Mouse (Mus musculus): ENCODE results near the gene Vgll4.
A peak's percentile ranks its signal among the peaks of the same experiment; 100 is the strongest.
"Not testable (repeated sequence)": the region's sequence is repeated elsewhere in the genome, so short reads cannot be mapped to it uniquely, and the experiment has no call there.

Vgll4 gene

DNA sequence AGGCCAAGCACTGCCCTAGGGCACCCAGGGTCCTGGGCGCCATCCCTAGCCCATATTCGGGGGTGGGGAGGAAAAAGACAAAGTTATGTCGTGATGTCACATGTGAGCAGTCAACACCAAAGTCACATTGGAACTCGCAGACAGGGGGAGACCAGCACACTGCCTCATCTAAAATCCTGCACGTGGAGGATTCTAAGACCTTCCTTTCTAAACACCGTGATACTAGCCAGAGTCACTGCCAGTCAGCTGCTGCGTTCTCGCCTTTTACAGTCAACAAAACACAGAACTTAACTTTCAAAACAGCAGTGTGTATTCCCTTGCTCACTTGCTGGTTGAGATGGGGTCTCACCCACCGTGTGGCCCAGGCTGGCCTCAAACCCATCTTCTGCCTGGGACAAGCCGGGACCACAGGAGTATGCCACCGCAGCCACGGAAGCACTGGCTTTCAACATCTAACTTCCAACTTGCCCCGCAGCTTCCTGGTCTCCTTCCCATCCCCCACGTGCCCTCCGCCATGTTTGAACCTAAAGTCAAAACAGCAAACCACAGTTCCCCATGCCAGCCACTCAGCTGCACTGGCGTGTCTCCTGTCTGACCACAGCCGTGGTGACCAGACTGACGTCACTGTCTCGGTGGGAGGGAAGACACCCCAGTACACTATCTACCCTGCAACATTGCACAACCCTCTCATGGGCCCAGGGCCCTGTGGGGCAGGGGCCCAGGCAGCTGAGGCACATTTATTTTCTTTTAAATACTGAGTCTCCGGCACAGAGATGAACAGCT, 76.2 kb downstream of the Vgll4 start:
- peak; percentile 73 to 85 for DNase-seq (ENCODE audit: low spot score in 2 of 2)

- no peak for DNase-seq (ENCODE audit: low spot score in 2 of 2)
Measured at GRCm38 (mm10) chr6:114892363-114892762, 77.4 kb downstream of the Vgll4 start.

DNA sequence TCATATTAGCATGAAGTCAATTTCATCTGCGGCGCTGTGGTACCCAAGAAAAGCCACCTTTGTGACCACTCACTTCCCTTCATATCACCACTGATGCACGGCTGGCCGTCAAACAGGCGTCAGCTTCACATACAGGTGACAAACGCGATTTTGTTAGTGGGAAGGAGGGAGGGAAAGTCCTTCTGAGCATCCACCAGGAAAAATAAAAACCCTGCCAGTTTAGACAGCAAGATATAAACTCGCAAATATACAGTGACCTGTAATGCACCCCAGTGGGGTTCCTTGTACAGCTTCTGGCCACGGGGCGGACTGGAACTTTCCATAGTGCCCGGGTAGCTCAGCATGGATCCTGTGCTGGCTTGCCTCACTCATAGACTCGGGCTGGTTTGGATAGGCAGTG, 78.0 kb downstream of the Vgll4 start:
- DNase-seq (ENCODE audit: low spot score in 2 of 2), result no peak

- DNase-seq (ENCODE audit: low spot score in 2 of 2), result no peak
Measured at GRCm38 (mm10) chr6:114891272-114891671, 78.5 kb downstream of the Vgll4 start.

DNA sequence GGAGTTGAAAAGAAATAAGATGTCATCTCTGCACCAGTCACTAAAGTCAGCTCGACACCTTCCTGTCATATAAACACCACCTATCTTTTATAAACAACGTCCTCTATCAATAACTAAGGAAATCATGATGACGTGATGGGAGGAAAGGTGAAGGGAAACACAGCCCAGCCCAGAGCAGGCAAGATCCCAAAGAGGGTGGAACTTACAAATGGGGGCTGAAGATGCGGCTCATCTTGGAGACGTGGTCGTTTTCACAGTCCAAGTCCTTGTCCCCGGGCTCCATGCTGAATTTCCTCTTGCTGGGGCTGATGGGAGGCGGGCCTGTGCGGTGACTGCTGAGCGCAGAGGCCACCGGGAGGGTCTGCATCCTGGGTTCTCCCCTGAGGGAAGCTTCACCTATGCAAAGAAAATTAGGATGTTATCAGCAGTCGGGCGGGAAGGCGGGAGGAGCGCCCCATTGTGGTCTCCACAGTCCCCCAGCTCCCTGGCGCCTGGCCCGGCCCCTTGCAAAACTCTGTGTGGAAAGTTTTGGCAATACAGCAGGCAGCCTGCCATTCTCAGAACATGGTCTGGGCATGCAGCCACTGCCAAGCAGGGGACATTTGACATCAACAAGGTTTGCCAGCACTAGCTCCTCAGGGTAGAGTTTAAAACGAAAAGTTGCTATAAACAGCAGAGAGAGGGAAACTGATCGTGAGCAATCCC, 79.2 kb downstream of the Vgll4 start:
- DNase-seq (ENCODE audit: low spot score in 2 of 2), result no peak

- DNase-seq (ENCODE audit: low spot score in 2 of 2), result not testable (repeated sequence)
Measured at GRCm38 (mm10) chr6:114889971-114890370, 79.8 kb downstream of the Vgll4 start.

DNA sequence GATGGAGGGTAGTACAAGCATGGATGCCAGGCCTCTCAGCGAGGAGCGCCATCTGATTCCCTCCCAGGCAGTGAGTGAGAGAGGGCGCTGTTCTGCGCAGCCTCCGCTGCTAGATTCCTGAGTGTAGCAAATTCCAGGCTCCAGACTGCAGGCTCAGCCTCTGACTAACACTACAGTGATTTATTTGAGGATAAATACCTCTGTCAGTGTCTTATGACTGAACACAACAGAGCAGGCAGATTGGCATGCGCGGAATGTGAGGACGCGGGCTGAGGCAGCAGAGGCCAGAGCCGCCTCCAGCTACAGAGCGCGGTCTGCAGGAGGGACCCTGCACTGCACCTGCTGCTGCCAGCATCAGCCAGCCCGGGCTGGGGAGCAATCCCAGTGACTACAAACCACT, 80.9 kb downstream of the Vgll4 start:
- DNase-seq (ENCODE audit: low spot score in 2 of 2), result no peak

GRCm38 (mm10) chr6:114886504-114887361, 83.1 kb downstream of the Vgll4 start:
- no peak for DNase-seq (ENCODE audit: low spot score in 2 of 2)

DNA sequence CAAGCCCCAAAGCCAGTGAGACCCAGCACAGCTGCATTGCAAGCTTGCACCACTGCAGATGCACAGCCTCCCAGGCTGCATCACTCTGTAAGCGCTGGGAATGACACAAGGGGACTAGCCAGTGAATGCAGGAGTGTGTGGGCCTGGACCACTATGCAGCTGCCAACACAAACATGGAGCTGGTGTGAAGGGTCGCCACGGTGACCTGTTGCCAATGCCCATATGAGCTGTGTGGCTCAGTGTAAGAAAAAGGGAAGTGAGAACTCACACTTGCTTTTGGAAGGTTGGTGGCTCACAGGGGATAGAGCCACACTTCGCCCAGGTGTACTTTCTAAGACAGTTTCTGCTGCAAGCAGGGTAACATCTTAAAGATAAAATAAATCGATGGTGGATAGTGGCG, 83.8 kb downstream of the Vgll4 start:
- DNase-seq (ENCODE audit: low spot score in 2 of 2), result no peak

DNA sequence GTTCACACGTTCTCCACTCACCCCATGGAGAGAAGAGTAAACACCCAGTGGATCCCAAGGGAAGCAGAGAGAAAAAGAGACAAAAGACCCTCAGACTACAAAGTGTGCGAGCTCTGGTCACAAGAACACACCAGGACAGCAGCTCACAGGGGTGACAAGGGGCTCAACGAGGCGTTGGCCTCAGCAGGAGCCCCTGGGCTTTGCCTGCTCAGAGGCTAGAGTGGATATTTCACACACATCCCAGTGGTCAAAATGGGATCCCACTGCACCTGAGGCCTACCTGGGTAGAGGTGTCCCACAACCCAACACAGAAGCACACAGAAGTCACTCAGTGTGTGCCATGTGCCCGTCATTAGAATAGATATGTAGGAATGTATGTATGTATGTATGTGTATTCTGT, 84.7 kb downstream of the Vgll4 start:
- no peak for DNase-seq (ENCODE audit: low spot score in 2 of 2)

GRCm38 (mm10) chr6:114883261-114883740, 86.5 kb downstream of the Vgll4 start:
- no peak for DNase-seq (ENCODE audit: low spot score in 2 of 2)

DNA sequence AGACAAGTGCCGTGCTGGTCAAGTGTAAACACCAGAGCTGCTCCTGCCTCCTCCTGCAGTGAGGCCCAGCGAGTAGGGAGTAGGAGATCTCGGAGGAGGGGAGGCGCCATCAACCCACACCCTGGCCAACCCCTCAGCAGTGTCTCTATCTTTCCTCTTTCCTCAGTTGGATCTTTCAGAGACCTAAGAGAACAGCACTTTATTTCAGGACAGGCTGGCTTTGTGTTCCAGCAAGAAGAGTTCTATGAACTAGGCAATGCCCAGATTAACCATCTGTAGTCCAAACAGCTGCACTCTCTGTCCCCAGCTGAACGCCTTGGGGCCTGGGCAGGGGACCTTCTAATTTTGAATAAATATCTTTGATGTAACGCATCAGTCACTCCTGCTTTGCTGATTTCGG, 87.1 kb downstream of the Vgll4 start:
- DNase-seq (ENCODE audit: low spot score in 2 of 2), result no peak

GRCm38 (mm10) chr6:114882212-114882611, 87.6 kb downstream of the Vgll4 start:
- DNase-seq (ENCODE audit: low spot score in 2 of 2), result no peak

- DNase-seq (ENCODE audit: low spot score in 2 of 2), result no peak
Measured at GRCm38 (mm10) chr6:114880798-114881197, 89.0 kb downstream of the Vgll4 start.

DNA sequence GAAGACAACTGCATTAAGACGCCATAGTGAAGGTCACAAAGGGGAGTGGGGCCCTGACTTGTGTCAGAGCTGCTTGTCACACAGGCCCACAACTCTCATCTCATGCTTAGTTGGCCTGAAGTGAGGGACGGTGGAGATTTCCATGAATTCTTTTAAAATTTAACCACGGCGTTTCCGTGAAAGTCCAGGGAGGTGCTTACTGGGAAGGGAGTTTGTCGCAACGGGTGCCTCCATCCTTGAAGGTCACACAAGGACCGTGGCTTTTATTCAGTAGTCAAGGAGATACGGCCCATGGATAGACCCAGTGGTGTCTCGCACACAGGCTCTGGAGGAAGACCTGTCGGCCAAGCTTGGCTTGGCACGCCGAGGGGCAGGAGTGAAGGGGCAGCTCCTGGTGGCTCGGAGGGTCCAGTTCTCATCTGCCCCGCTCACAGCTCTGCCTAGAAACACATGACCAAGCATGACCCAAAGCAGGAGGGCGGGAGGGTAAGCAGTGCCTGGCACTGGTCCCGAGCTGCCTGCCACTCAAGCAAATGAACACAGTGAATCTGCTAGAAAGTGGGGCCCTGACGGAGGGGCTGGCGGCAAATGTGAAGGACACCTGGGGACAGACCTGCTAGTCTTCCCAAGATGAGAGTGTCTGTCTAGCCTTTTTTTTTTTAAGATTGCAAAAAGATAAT, 90.8 kb downstream of the Vgll4 start:
- DNase-seq (ENCODE audit: low spot score in 2 of 2), result no peak

- DNase-seq (ENCODE audit: low spot score in 2 of 2), result no peak
Measured at GRCm38 (mm10) chr6:114876546-114876945, 93.2 kb downstream of the Vgll4 start.

GRCm38 (mm10) chr6:114876033-114876432, 93.8 kb downstream of the Vgll4 start:
- DNase-seq (ENCODE audit: low spot score in 2 of 2), result no peak

- peak; percentile 85 to 92 for DNase-seq (ENCODE audit: low spot score in 2 of 2)
Measured at GRCm38 (mm10) chr6:114875018-114875558, 94.7 kb downstream of the Vgll4 start.

DNA sequence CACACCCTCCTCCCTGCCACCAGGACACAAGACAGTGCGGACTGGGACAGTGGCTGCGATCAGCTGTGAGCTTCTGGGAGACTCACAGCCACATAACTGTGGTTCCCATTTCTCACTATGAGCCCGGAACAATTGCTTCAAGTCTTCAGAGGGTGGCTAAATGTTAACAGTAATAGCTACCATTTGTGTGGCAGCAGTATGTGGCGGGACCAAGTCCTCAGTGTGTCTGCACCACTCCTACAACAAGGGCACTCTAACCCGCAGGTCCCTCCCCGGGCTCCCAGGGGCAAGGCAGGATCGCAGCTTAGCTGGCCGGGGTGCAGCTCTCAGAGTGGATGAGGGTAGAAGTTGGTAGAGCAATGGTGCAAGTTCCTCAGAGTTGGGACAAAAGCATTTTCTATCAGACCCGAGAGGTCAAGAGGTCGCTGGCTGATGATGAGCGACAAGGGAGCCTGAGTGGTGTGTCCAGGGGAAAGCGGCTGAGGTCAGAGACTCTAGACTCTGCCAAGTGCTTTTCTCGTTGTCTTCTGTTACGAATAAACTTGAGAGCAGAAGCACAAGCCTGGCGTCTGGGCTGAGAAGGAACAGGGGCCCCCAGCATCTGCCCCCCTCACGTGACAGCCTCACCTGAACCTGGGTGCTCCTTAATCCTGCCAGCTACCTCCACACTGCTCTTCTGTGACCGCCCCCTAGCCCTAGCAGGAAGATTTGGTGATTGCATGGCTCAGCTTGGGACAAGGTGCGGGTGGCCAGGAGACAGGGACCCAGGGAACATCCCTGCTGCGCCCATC, 95.5 kb downstream of the Vgll4 start:
- DNase-seq (ENCODE audit: low spot score in 2 of 2), result peak in 1 of 2 experiments; percentile 75

DNA sequence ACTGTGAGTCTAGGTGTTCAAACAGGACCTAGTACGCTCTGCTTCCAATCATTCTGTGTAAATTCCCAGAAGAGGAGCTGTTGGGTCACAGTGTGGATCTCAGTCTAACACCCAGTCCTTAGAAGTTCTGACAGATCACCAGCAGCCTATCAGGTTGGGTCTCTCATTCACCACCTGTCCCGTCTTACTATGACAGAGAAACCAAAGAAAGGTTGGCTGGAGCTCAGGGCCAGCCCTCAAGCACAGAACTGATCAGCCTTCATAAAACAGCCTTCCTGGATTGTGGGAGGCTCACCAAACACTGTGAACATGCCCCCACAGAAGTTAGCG, 96.0 kb downstream of the Vgll4 start:
- no peak for DNase-seq (ENCODE audit: low spot score in 2 of 2)

Data from spleen, postnatal 4 days (tissue).